In the genomic region with DNA sequence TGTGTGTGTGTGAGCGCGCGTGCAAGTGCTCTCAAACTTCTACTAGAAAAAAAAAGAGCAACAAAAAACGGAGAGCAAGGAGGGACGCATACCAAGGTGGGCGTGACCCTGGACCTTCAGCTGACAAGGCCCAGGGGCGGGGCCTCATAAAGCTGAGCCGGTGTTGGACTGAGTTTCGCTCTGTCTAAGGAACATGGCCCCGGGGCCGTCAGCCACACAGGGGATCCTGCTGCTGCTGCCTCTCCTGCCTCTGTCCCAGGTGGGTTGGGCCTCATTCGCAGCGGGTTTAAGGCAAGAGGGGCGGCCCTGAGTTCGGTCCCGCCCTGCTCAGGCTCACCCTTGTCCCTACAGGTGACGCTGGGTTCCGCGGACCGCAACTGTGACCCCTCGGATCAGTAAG, we compare ENCODE assay signal across 8 mouse cellular contexts. TPM values are rescaled to one million over a fixed set of nuclear protein-coding genes. Genes with fewer than 3 reads are reported as not detected.
DNase-seq lines count a peak whose midpoint lies in the region; ATAC-seq lines count a peak whose summit lies in the region.

A gene (plus strand): TSS at position 163 of the 400 bp plus-strand sequence.

- H3K27ac ChIP-seq in heart, embryonic 12.5 days (ENCODE audit: poor library complexity, severe bottlenecking): no peak within 1 kb of the TSS
- H3K27ac ChIP-seq in kidney, embryonic 15.5 days: no peak within 1 kb of the TSS

- WGBS in heart, embryonic 12.5 days: 11% methylated on average over 21 of the region's 21 CpGs
- 9% methylated on average over 21 of the region's 21 CpGs for WGBS in kidney, embryonic 15.5 days

- ATAC-seq in heart, embryonic 12.5 days (ENCODE audit: insufficient number of reproducible peaks, low FRiP score): no peak
- ATAC-seq in kidney, embryonic 15.5 days (replicated peaks; ENCODE audit: low FRiP score): peak; percentile 59; the same call in 1 of the 2 replicates

- H3K4me2 ChIP-seq in heart, embryonic 12.5 days: peak within 1 kb of the TSS; percentile 71
- H3K4me2 ChIP-seq in kidney, embryonic 15.5 days: peak within 1 kb of the TSS; percentile 55

- peak within 1 kb of the TSS; percentile 56; the same call in 1 of the 2 replicates for H3K9ac ChIP-seq in heart, embryonic 12.5 days
- H3K9ac ChIP-seq in kidney, embryonic 15.5 days: no peak within 1 kb of the TSS

- peaks cover 19% of the 10 kb centered on the region for H3K4me1 ChIP-seq in heart, embryonic 12.5 days (replicated peaks)
- H3K4me1 ChIP-seq in kidney, embryonic 15.5 days: peaks cover 14% of the 10 kb centered on the region; the same call in 1 of the 2 replicates

- no peaks in the 10 kb centered on the region for H3K9me3 ChIP-seq in heart, embryonic 12.5 days (replicated peaks)
- H3K9me3 ChIP-seq in kidney, embryonic 15.5 days (replicated peaks): no peaks in the 10 kb centered on the region

- peak within 1 kb of the TSS; percentile 39 for H3K4me3 ChIP-seq in heart, embryonic 12.5 days
- peak within 1 kb of the TSS; percentile 20 for H3K4me3 ChIP-seq in kidney, embryonic 15.5 days (replicated peaks)

- peaks cover 67% of the 10 kb centered on the region for H3K27me3 ChIP-seq in heart, embryonic 12.5 days (replicated peaks)
- H3K27me3 ChIP-seq in kidney, embryonic 15.5 days: no peaks in the 10 kb centered on the region

- no peaks in the 10 kb centered on the region for H3K36me3 ChIP-seq in heart, embryonic 12.5 days
- H3K36me3 ChIP-seq in kidney, embryonic 15.5 days: no peaks in the 10 kb centered on the region

- DNase-seq in ovary, adult 18-20 months (ENCODE audit: low spot score): peak; percentile 49
- no peak for DNase-seq in ovary, postnatal 14 days (ENCODE audit: low spot score)
- DNase-seq in embryo, embryonic 10.5 days (ENCODE audit: low spot score): peak; percentile 63
- DNase-seq in lung, postnatal 14 days: peak; percentile 51
- DNase-seq in testis, postnatal 14 days (ENCODE audit: low spot score): peak; percentile 72
- DNase-seq in left cerebral cortex, adult 18-20 months (ENCODE audit: low spot score in 2 of 2): no peak

RNA-seq across cellular contexts. Expression of the gene that starts here (rescaled TPM):
- polyA plus RNA-seq in heart, embryonic 12.5 days (2016; fragmentation: Nextera tagmentation; extraction: Ambion mirVana): not detected in 2 replicates
- polyA plus RNA-seq in kidney, embryonic 15.5 days (2015; fragmentation: Nextera tagmentation; extraction: Ambion mirVana): 1.0 and 1.1 TPM in 2 replicates
- total RNA-seq in left cerebral cortex, adult 18-20 months (2021): 1 to 10 TPM; 1.1 to 1.8 TPM

Comparison
In these comparisons a context has a peak if more than half of its experiments do, and no peak if none do; other contexts are left out.
1. DNase-seq: peak in ovary, adult 18-20 months (single experiment), embryo, embryonic 10.5 days (single experiment), lung, postnatal 14 days (single experiment) and testis, postnatal 14 days (single experiment); none in ovary, postnatal 14 days (single experiment) and left cerebral cortex, adult 18-20 months (0 of 2).